Mouse (Mus musculus) WW6 (cell line): ENCODE results near the gene Plcb1.
"Not testable (repeated sequence)": the region's sequence is repeated elsewhere in the genome, so short reads cannot be mapped to it uniquely, and the experiment has no call there.

Experiments
- DNase-seq: peaks from one replicate; pipeline ENCODE4 v3.0.0-alpha.2; 2013; ENCODE audit warnings: low read depth, low spot score

Plcb1 gene

DNA sequence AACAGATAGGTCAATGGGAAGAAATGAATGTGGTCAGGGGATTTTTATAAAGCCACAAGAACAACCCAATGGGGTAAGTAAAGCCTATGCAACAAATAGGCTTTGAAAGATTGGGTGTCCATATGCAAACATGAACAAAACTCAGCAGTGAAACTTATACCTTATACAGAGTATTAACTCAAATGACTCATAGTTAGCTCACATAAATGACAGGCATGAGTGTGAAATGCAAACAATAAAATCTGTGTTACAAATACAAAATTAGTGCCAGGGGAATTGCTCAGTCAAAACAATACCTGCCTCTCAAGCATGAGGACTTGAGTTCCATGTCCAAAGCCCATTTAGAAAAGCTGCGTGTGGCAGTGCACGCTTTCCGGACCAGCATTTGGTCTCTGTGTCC lies 182.5 kb downstream of the Plcb1 start:
- DNase-seq = no peak

- DNase-seq = no peak
Observed at GRCm38 (mm10) chr2:134972376-134972775, 186.5 kb downstream of the Plcb1 start.

GRCm38 (mm10) chr2:134974711-134975110 lies 188.8 kb downstream of the Plcb1 start:
- no peak for DNase-seq

- DNase-seq = no peak
Observed at GRCm38 (mm10) chr2:134976796-134977330, 191.0 kb downstream of the Plcb1 start.

DNA sequence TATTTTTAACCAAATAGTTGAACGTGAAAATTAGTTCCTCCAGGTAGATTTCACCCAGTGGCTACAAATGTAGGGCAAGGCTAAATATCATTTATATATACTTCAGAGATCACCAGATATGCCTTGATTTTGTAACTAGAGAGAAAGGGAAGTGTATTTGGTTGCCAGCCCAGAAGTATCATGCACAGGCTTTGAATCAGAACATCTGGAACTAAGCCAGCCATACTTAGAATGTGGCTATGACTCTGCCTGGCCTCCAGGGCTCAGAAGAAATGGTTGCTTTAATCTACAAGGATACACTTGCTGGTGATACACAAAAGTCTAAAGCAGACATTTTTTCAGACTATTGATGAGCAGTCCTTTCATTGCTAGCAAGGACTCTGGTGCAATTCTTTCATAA lies 191.8 kb downstream of the Plcb1 start:
- no peak for DNase-seq

DNA sequence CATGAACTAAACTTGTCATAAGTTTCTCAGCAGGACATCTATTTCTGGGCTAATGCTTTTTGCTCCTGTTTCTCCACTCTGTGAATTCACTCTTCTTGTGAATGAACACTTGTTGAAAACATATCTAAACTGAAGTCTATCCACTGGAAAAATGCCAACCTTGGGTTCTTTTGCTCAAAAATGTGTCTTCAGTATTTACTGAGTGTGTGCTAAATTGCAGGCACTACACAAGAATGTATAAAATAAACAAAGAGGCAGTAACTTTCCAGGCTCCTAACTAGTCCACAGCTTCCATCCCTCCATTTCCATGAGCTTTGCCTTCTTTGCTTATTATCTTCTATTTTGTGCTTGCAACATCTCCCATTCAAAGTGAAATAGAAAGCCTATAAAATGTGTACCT lies 195.5 kb downstream of the Plcb1 start:
- no peak for DNase-seq

GRCm38 (mm10) chr2:134984884-134985283 lies 199.0 kb downstream of the Plcb1 start:
- DNase-seq = no peak

- DNase-seq = no peak
Observed at GRCm38 (mm10) chr2:134987978-134988377, 202.1 kb downstream of the Plcb1 start.

DNA sequence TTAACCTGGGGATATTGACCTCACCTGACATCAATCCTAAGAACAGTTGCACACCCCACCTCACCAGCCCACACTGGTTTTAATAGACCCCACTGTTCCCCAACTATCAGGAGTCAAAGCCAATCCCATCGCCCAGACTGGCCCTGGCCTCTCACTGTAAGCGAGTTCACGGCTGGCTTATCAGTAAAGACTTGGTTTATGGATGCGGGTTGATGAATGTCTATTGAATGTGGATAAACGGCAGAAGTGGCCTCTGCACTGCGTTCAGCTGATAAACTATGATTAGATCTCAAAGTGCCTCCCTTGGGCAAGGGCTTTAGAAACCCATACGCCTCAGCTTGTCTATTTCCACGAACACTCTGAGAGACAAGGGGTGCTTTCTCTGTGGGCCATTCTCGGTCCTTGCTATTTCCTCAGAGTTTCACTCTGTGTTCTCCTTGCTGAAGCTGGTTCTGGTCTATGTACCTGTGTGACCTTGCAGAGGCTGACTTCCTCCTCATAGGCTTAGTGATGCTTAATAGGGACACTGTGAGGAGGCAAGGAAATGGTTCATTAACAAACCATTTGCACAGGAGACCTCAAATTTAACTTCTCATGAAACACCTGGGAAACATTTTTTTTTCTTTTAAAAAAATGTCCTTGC lies 203.9 kb downstream of the Plcb1 start:
- no peak for DNase-seq

DNA sequence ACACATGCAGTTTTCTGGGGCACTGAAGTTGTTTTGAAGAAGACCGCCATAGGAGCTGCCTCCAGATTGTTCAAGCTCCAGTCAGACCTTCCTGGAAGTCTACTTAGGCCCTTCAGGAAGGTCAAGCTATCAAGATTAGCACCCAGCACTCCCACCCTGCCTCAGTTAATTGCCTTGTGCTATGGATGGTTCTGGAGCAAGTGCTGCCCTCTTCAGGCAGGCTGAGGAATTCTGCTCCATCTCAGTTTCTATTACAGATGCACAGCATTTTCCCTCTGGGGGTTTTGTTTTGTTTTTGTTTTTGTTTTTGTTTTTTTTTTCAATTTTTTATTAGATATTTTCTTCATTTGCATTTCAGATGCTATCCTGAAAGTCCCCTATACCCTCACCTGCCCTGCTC lies 221.3 kb downstream of the Plcb1 start:
- no peak for DNase-seq

GRCm38 (mm10) chr2:135007885-135008284 lies 222.0 kb downstream of the Plcb1 start:
- not testable (repeated sequence) for DNase-seq

- DNase-seq = no peak
Observed at GRCm38 (mm10) chr2:135010371-135010770, 224.5 kb downstream of the Plcb1 start.

GRCm38 (mm10) chr2:135015501-135015900 lies 229.6 kb downstream of the Plcb1 start:
- no peak for DNase-seq

DNA sequence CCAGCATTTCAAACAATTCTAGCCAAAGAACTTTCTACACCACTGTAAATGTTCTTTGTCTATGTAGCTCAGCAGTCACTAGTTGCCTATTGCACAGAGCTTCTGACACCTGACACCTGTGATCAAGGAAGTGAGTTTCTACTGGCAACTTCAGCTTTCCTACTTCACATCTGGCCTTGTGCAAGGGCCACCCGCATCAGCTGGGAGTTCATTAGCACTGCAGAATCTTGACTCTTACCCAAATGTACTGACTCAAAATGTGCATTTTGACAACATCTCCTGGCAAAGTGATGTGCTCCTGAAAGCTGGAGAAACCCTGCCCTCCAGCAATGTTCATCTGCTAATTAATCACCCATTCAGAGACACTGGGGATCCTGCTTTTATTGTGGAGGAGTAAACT lies 232.4 kb downstream of the Plcb1 start:
- no peak for DNase-seq

- no peak for DNase-seq
Observed at GRCm38 (mm10) chr2:135018708-135019107, 232.8 kb downstream of the Plcb1 start.

GRCm38 (mm10) chr2:135019588-135019987 lies 233.7 kb downstream of the Plcb1 start:
- DNase-seq = no peak

- DNase-seq = no peak
Observed at GRCm38 (mm10) chr2:135029288-135029687, 243.4 kb downstream of the Plcb1 start.

DNA sequence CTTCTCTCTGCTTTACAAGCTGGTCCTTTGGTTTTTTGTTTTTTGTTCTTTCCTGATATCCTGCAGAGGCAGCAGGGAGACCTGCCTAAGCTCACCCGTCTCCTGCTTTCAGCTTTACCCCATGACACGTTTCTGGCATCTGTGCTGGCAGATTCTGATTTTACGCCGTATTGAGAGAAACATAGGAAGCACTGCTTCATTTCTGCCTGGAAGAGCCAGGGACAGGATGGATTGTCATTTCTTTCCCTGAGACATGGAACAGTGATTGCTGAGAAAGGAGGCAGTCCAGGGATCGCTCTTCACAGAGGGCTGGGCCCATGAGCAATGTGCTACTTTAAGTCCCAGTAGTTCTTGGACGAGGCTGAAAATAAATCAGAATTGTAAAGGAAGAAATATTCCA lies 243.8 kb downstream of the Plcb1 start:
- DNase-seq = no peak

- DNase-seq = no peak
Observed at GRCm38 (mm10) chr2:135035640-135036260, 249.9 kb downstream of the Plcb1 start.

GRCm38 (mm10) chr2:135048791-135049190 lies 262.9 kb downstream of the Plcb1 start:
- DNase-seq = no peak

GRCm38 (mm10) chr2:135049283-135049682 lies 263.4 kb downstream of the Plcb1 start:
- DNase-seq = no peak

GRCm38 (mm10) chr2:135051540-135052288 lies 265.8 kb downstream of the Plcb1 start:
- no peak for DNase-seq

DNA sequence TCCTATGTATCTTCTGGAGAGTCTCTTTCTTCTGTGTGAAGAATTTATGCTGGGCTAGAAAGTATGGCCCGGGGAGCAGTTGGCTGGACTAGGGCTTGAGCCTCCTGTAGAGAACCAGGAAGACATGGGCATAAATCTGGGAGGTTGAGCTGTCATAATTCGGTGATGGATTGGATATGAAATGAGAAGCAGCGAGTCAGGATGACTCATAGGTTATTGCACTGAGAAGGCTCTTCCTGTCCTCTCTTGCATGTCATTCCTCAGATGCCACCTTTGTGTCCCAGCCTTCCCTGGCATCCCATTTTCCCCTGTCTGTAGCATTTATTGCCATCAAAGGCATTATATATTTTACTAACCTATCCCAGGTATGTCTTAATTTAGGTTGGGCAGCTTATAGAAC lies 267.5 kb downstream of the Plcb1 start:
- no peak for DNase-seq
